Mouse (Mus musculus): ENCODE data around the gene Tuba1c.

The Tuba1c gene

GRCm38 (mm10) chr15:99029619-99030584, at the start of gene Tuba1c:
Tuba1c (plus strand) TSS chr15:99029891.
- DNase-seq (ENCODE audit: low read depth), result peak; percentile 99

- no peak for DNase-seq (ENCODE audit: low read depth)
These were observed 49.6 kb upstream of the Tuba1c start for GRCm38 (mm10) chr15:98980012-98980614.

- peak; percentile 40 for DNase-seq (ENCODE audit: low read depth)
These were observed 47.6 kb upstream of the Tuba1c start for GRCm38 (mm10) chr15:98982100-98982499.

GRCm38 (mm10) chr15:98983431-98984081, 46.1 kb upstream of the Tuba1c start:
- no peak for DNase-seq (ENCODE audit: low read depth)

- peak; percentile 54 for DNase-seq (ENCODE audit: low read depth)
These were observed 45.0 kb upstream of the Tuba1c start for GRCm38 (mm10) chr15:98984681-98985080.

- peak; percentile 92 for DNase-seq (ENCODE audit: low read depth)
These were observed 44.3 kb upstream of the Tuba1c start for GRCm38 (mm10) chr15:98985240-98985981.

- no peak for DNase-seq (ENCODE audit: low read depth)
These were observed 43.5 kb upstream of the Tuba1c start for GRCm38 (mm10) chr15:98985982-98986715.

GRCm38 (mm10) chr15:98987077-98987630, 42.5 kb upstream of the Tuba1c start:
- DNase-seq (ENCODE audit: low read depth), result no peak

GRCm38 (mm10) chr15:98987661-98988181, 42.0 kb upstream of the Tuba1c start:
- no peak for DNase-seq (ENCODE audit: low read depth)

GRCm38 (mm10) chr15:98988787-98989186, 40.9 kb upstream of the Tuba1c start:
- DNase-seq (ENCODE audit: low read depth), result no peak

- DNase-seq (ENCODE audit: low read depth), result no peak
These were observed 39.8 kb upstream of the Tuba1c start for GRCm38 (mm10) chr15:98989701-98990430.

- DNase-seq (ENCODE audit: low read depth), result no peak
These were observed 38.8 kb upstream of the Tuba1c start for GRCm38 (mm10) chr15:98990669-98991539.

- no peak for DNase-seq (ENCODE audit: low read depth)
These were observed 38.1 kb upstream of the Tuba1c start for GRCm38 (mm10) chr15:98991540-98992050.

GRCm38 (mm10) chr15:98992086-98992912, 37.4 kb upstream of the Tuba1c start:
- peak; percentile 98 for DNase-seq (ENCODE audit: low read depth)

- peak; percentile 94 for DNase-seq (ENCODE audit: low read depth)
These were observed 36.4 kb upstream of the Tuba1c start for GRCm38 (mm10) chr15:98993093-98993793.

- peak; percentile 95 for DNase-seq (ENCODE audit: low read depth)
These were observed 35.8 kb upstream of the Tuba1c start for GRCm38 (mm10) chr15:98993865-98994264.

- no peak for DNase-seq (ENCODE audit: low read depth)
These were observed 34.7 kb upstream of the Tuba1c start for GRCm38 (mm10) chr15:98994957-98995520.
